Mouse (Mus musculus) T-helper 2 cell (primary cell): ENCODE measurements around the gene Nelfa.
"Not testable (repeated sequence)": the region's sequence is repeated elsewhere in the genome, so short reads cannot be mapped to it uniquely, and the experiment has no call there.

Experiments used
- in situ Hi-C: fragments of 300-600 bp; cut with MboI, MseI; formaldehyde crosslinking; loops from one replicate; pipeline ENCODE4 v1.15.1; 2025; ENCODE audit warnings: high pct_unique_total_duplicates

The Nelfa gene

GRCm38 (mm10) chr5:33936120-33936707 is at the start of gene Nelfa:
Nelfa (minus strand) TSS chr5:33936413.
- in situ Hi-C loops, result no loop called here

- in situ Hi-C loops, result no loop called here
Observed at GRCm38 (mm10) chr5:33983309-33984121, 47.3 kb upstream of the Nelfa start, which contains the start of gene Gm1673. Gm1673 (plus strand) TSS chr5:33983433.

- in situ Hi-C loops, result no loop called here
Observed at GRCm38 (mm10) chr5:33982731-33983259, 46.6 kb upstream of the Nelfa start.

GRCm38 (mm10) chr5:33976267-33976666 is 40.1 kb upstream of the Nelfa start:
- in situ Hi-C loops, result no loop called here

- in situ Hi-C loops, result no loop called here
Observed at GRCm38 (mm10) chr5:33974736-33975135, 38.5 kb upstream of the Nelfa start.

- in situ Hi-C loops, result no loop called here
Observed at GRCm38 (mm10) chr5:33959382-33959781, 23.2 kb upstream of the Nelfa start.

GRCm38 (mm10) chr5:33955868-33956267 is 19.7 kb upstream of the Nelfa start:
- in situ Hi-C loops, result no loop called here

- in situ Hi-C loops, result no loop called here
Observed at GRCm38 (mm10) chr5:33954354-33954753, 18.1 kb upstream of the Nelfa start.

GRCm38 (mm10) chr5:33953471-33954185 is 17.4 kb upstream of the Nelfa start:
- in situ Hi-C loops, result no loop called here

GRCm38 (mm10) chr5:33948314-33948713 is 12.1 kb upstream of the Nelfa start:
- in situ Hi-C loops, result no loop called here

- in situ Hi-C loops, result not testable (repeated sequence)
Observed at GRCm38 (mm10) chr5:33947035-33947434, 10.8 kb upstream of the Nelfa start.

GRCm38 (mm10) chr5:33938448-33938847 is 2.2 kb upstream of the Nelfa start:
- in situ Hi-C loops, result no loop called here

- in situ Hi-C loops, result no loop called here
Observed at GRCm38 (mm10) chr5:33937230-33937629, 1.0 kb upstream of the Nelfa start.

- in situ Hi-C loops, result no loop called here
Observed at GRCm38 (mm10) chr5:33935700-33936111, 507 bp downstream of the Nelfa start.

GRCm38 (mm10) chr5:33934877-33935276 is 1.3 kb downstream of the Nelfa start:
- in situ Hi-C loops, result no loop called here

GRCm38 (mm10) chr5:33934081-33934480 is 2.1 kb downstream of the Nelfa start:
- in situ Hi-C loops, result no loop called here

- in situ Hi-C loops, result no loop called here
Observed at GRCm38 (mm10) chr5:33932413-33932812, 3.8 kb downstream of the Nelfa start.

GRCm38 (mm10) chr5:33926170-33926569 is 10.0 kb downstream of the Nelfa start:
- in situ Hi-C loops, result no loop called here

GRCm38 (mm10) chr5:33922566-33922965 is 13.6 kb downstream of the Nelfa start:
- in situ Hi-C loops, result no loop called here

GRCm38 (mm10) chr5:33921486-33922235 is 14.6 kb downstream of the Nelfa start:
- in situ Hi-C loops, result no loop called here

- in situ Hi-C loops, result no loop called here
Observed at GRCm38 (mm10) chr5:33920924-33921323, 15.3 kb downstream of the Nelfa start.
